Mouse (Mus musculus): ENCODE results near the gene Fam83g. TPM values are rescaled to one million over a fixed set of nuclear protein-coding genes. Genes with fewer than 3 reads are reported as not detected.

Gene Fam83g
- total RNA-seq, 2 experiments from 2014 or later: 0.28 to 0.33 TPM

GRCm38 (mm10) chr11:61757151-61757550 is 73.3 kb downstream of the Fam83g start:
- H3K27ac ChIP-seq: no peak overlapping the region
- no peak for TF ChIP-seq CTCF (IDR thresholded peaks at IDR 0.05)
- DNase-seq: no peak
- H3K4me3 ChIP-seq: no peak overlapping the region
- intact Hi-C loops (cut with DNase I): no loop called here

Other genes with a start within 250 kb of the Fam83g start
- gene Rnf112, start 230.0 kb upstream of the Fam83g start, total RNA-seq (2021): under 1 TPM in 1 of 2 experiments, not detected in 1; 0.11 TPM
- 10 to 100 TPM in 1 of 2 experiments, 1 to 10 TPM in 1; 6.9 to 36.6 TPM for gene Mfap4, start 198.7 kb upstream of the Fam83g start, total RNA-seq (2021)
- gene Mapk7, start 189.7 kb upstream of the Fam83g start, total RNA-seq (2021): 1 to 10 TPM; 2.7 to 2.9 TPM
- 1 to 10 TPM; 3.4 to 7.0 TPM for gene B9d1, start 178.9 kb upstream of the Fam83g start, total RNA-seq (2021)
- gene Epn2, start 104.4 kb upstream of the Fam83g start, total RNA-seq (2021): 10 to 100 TPM; 19.7 to 24.7 TPM
- gene Grap, start 30.8 kb upstream of the Fam83g start, total RNA-seq (2021): 1 to 10 TPM; 3.2 to 3.3 TPM
- gene Slc5a10, start 36.7 kb downstream of the Fam83g start, total RNA-seq (2021): not detected
- gene Prpsap2, start 78.0 kb downstream of the Fam83g start, total RNA-seq (2021): 1 to 10 TPM; 4.4 to 4.5 TPM
- gene Ulk2, start 171.0 kb downstream of the Fam83g start, total RNA-seq (2021): 10 to 100 TPM; 70.9 to 84.4 TPM
- 10 to 100 TPM in 1 of 2 experiments, 1 to 10 TPM in 1; 9.9 to 11.3 TPM for gene Akap10, start 246.2 kb downstream of the Fam83g start, total RNA-seq (2021)

Data from gastrocnemius, adult 2 months (tissue).